Mouse (Mus musculus) adipocyte (in vitro differentiated cells): ENCODE results near the gene Samd1.
"Not testable (repeated sequence)": the region's sequence is repeated elsewhere in the genome, so short reads cannot be mapped to it uniquely, and the experiment has no call there.

Experiments
- DNase-seq: peaks from one replicate; pipeline ENCODE4 v3.0.0-alpha.2; 2016; ENCODE audit warnings: low spot score

The Samd1 gene

GRCm38 (mm10) chr8:83983222-83983621 lies 14.2 kb upstream of the Samd1 start:
- DNase-seq, result not testable (repeated sequence)

- no peak for DNase-seq
These were observed 8.2 kb upstream of the Samd1 start for GRCm38 (mm10) chr8:83989243-83989642.

GRCm38 (mm10) chr8:83990170-83990569 lies 7.3 kb upstream of the Samd1 start:
- DNase-seq, result no peak

GRCm38 (mm10) chr8:83992488-83992887 lies 5.0 kb upstream of the Samd1 start:
- no peak for DNase-seq

GRCm38 (mm10) chr8:83994030-83994429 lies 3.4 kb upstream of the Samd1 start:
- DNase-seq, result no peak

GRCm38 (mm10) chr8:83995973-83996372 lies 1.5 kb upstream of the Samd1 start:
- DNase-seq, result no peak

GRCm38 (mm10) chr8:83996567-83997505 lies 636 bp upstream of the Samd1 start:
- DNase-seq, result peak; percentile 95

GRCm38 (mm10) chr8:83998231-83999056 lies 972 bp downstream of the Samd1 start:
- DNase-seq, result peak; percentile 82

- peak; percentile 53 for DNase-seq
These were observed 1.7 kb downstream of the Samd1 start for GRCm38 (mm10) chr8:83999057-83999705.

GRCm38 (mm10) chr8:83999825-84000224 lies 2.4 kb downstream of the Samd1 start:
- no peak for DNase-seq

- DNase-seq, result no peak
These were observed 4.0 kb downstream of the Samd1 start, which contains the start of gene 1700067K01Rik for GRCm38 (mm10) chr8:84001281-84002000. 1700067K01Rik (plus strand) TSS chr8:84001502.

GRCm38 (mm10) chr8:84002957-84003611 lies 5.6 kb downstream of the Samd1 start:
- DNase-seq, result peak; percentile 57

- DNase-seq, result peak; percentile 46
These were observed 6.3 kb downstream of the Samd1 start for GRCm38 (mm10) chr8:84003612-84004246.

- DNase-seq, result peak; percentile 97
These were observed 7.2 kb downstream of the Samd1 start for GRCm38 (mm10) chr8:84004533-84005201.

- DNase-seq, result not testable (repeated sequence)
These were observed 8.0 kb downstream of the Samd1 start for GRCm38 (mm10) chr8:84005502-84005901.

GRCm38 (mm10) chr8:84008362-84008761 lies 10.9 kb downstream of the Samd1 start:
- DNase-seq, result no peak

GRCm38 (mm10) chr8:84009876-84010275 lies 12.4 kb downstream of the Samd1 start:
- DNase-seq, result peak; percentile 81

- no peak for DNase-seq
These were observed 13.4 kb downstream of the Samd1 start for GRCm38 (mm10) chr8:84010625-84011611.
